ENCODE assay signal across 8 mouse cellular contexts in genomic region chr1:34460061-34460441, GRCm38 (mm10). TPM values are rescaled to one million over a fixed set of nuclear protein-coding genes. Genes with fewer than 3 reads are reported as not detected.
DNase-seq lines count a peak whose midpoint lies in the region; ATAC-seq and TF ChIP-seq lines count a peak whose summit lies in the region.

No protein-coding gene starts in this region.

- H3K4me3 ChIP-seq in forebrain, embryonic 15.5 days = peak overlapping the region; percentile 63
- H3K4me3 ChIP-seq in limb, embryonic 14.5 days (replicated peaks; ENCODE audit: low read length) = peak overlapping the region; percentile 54
- peak overlapping the region; percentile 57 for H3K4me3 ChIP-seq in midbrain, embryonic 15.5 days

- H3K27me3 ChIP-seq in forebrain, embryonic 15.5 days = peaks cover 33% of the 10 kb centered on the region
- H3K27me3 ChIP-seq in limb, embryonic 14.5 days (ENCODE audit: control insufficient read depth, insufficient read depth, low read length) = peaks cover 33% of the 10 kb centered on the region
- H3K27me3 ChIP-seq in midbrain, embryonic 15.5 days (replicated peaks) = peaks cover 32% of the 10 kb centered on the region

- H3K4me1 ChIP-seq in forebrain, embryonic 15.5 days = peaks cover 11% of the 10 kb centered on the region
- peaks cover 5% of the 10 kb centered on the region for H3K4me1 ChIP-seq in limb, embryonic 14.5 days (ENCODE audit: control insufficient read depth, insufficient read depth, low read length)
- peaks cover 10% of the 10 kb centered on the region for H3K4me1 ChIP-seq in midbrain, embryonic 15.5 days

- no peak overlapping the region for H3K27ac ChIP-seq in forebrain, embryonic 15.5 days (replicated peaks)
- H3K27ac ChIP-seq in limb, embryonic 14.5 days (replicated peaks; ENCODE audit: low read depth, low read length) = no peak overlapping the region
- no peak overlapping the region for H3K27ac ChIP-seq in midbrain, embryonic 15.5 days

- no peak for TF ChIP-seq POLR2A in limb, embryonic 14.5 days (IDR thresholded peaks at IDR 0.05; ENCODE audit: borderline replicate concordance, extremely low read depth, insufficient read depth, insufficient read length)

- no peaks in the 10 kb centered on the region for H3K36me3 ChIP-seq in forebrain, embryonic 15.5 days
- no peaks in the 10 kb centered on the region for H3K36me3 ChIP-seq in limb, embryonic 14.5 days (ENCODE audit: control insufficient read depth, insufficient read depth, low read length)
- H3K36me3 ChIP-seq in midbrain, embryonic 15.5 days (replicated peaks) = no peaks in the 10 kb centered on the region

- peak overlapping the region; percentile 44 for H3K9ac ChIP-seq in forebrain, embryonic 15.5 days (replicated peaks)
- H3K9ac ChIP-seq in limb, embryonic 14.5 days (ENCODE audit: low read depth, low read length, severe bottlenecking) = peak overlapping the region; percentile 43
- H3K9ac ChIP-seq in midbrain, embryonic 15.5 days = peak overlapping the region; percentile 51

- DNase-seq in embryo, embryonic 11 days = peak; percentile 13
- no peak for DNase-seq in embryo, embryonic 9.5 days (ENCODE audit: extremely low spot score)
- no peak for DNase-seq in limb, embryonic 14.5 days (ENCODE audit: low spot score)
- DNase-seq in gastrocnemius, adult 8-10 months (ENCODE audit: low spot score in 2 of 2) = no peak

- H3K9me3 ChIP-seq in forebrain, embryonic 15.5 days = no peaks in the 10 kb centered on the region
- H3K9me3 ChIP-seq in limb, embryonic 14.5 days (ENCODE audit: control insufficient read depth, low read length) = no peaks in the 10 kb centered on the region
- no peaks in the 10 kb centered on the region for H3K9me3 ChIP-seq in midbrain, embryonic 15.5 days

- H3K4me2 ChIP-seq in forebrain, embryonic 15.5 days (replicated peaks) = peak overlapping the region; percentile 94
- H3K4me2 ChIP-seq in limb, embryonic 14.5 days (replicated peaks; ENCODE audit: low read depth, low read length, severe bottlenecking) = peak overlapping the region; percentile 90
- peak overlapping the region; percentile 96 for H3K4me2 ChIP-seq in midbrain, embryonic 15.5 days

- WGBS in forebrain, embryonic 15.5 days = 1% methylated on average over 15 of the region's 15 CpGs
- 4% methylated on average over 15 of the region's 15 CpGs for WGBS in limb, embryonic 14.5 days
- 4% methylated on average over 15 of the region's 15 CpGs for WGBS in midbrain, embryonic 15.5 days

- ATAC-seq in CD4-positive, CD25-positive, alpha-beta regulatory T cell, adult 4 months = peak; percentile 36
- ATAC-seq in forebrain, embryonic 15.5 days (replicated peaks) = peak; percentile 51
- ATAC-seq in limb, embryonic 14.5 days (ENCODE audit: low FRiP score, low read depth) = no peak
- ATAC-seq in midbrain, embryonic 15.5 days (replicated peaks) = no peak; the same call in 1 of the 2 replicates
- ATAC-seq in monocyte, adult 5-6 weeks (replicated peaks; ENCODE audit: insufficient number of reproducible peaks, low FRiP score, low TSS enrichment, poor library complexity, severe bottlenecking) = no peak

RNA-seq across cellular contexts. Expression of gene Ptpn18, which starts 0.5 kb away (rescaled TPM):
- 100 to 1,000 TPM; 127 to 195 TPM for polyA plus RNA-seq in CD4-positive, CD25-positive, alpha-beta regulatory T cell, adult 4 months (2017; shearing (Covaris generic))
- polyA plus RNA-seq in forebrain, embryonic 15.5 days (2015; fragmentation: Nextera tagmentation; extraction: Ambion mirVana) = 3.9 and 8.0 TPM in 2 replicates
- polyA plus RNA-seq in limb, embryonic 14.5 days (2012; rRNA removed) = 28.6 and 35.4 TPM in 2 replicates
- polyA plus RNA-seq in limb, embryonic 14.5 days (2014; fragmentation: Nextera tagmentation; extraction: Ambion mirVana) = 20.6 and 21.7 TPM in 2 replicates
- polyA plus RNA-seq in midbrain, embryonic 15.5 days (2015; fragmentation: Nextera tagmentation; extraction: Ambion mirVana) = 4.8 and 7.1 TPM in 2 replicates
- total RNA-seq in gastrocnemius, adult 8-10 months (2022) = 1 to 10 TPM in 3 of 4 experiments, under 1 TPM in 1; 0.73 to 3.7 (median 1.8) TPM
- 254 to 418 TPM (median 327 TPM) in 3 replicates for total RNA-seq in monocyte, adult 5-6 weeks (2017)

RNA-seq across cellular contexts. Expression of gene Imp4, which starts 20.4 kb away (rescaled TPM):
- 100 to 1,000 TPM; 140 to 143 TPM for polyA plus RNA-seq in CD4-positive, CD25-positive, alpha-beta regulatory T cell, adult 4 months (2017; shearing (Covaris generic))
- 62.1 and 66.7 TPM in 2 replicates for polyA plus RNA-seq in forebrain, embryonic 15.5 days (2015; fragmentation: Nextera tagmentation; extraction: Ambion mirVana)
- polyA plus RNA-seq in limb, embryonic 14.5 days (2012; rRNA removed) = 39.9 and 44.1 TPM in 2 replicates
- 79.9 and 84.7 TPM in 2 replicates for polyA plus RNA-seq in limb, embryonic 14.5 days (2014; fragmentation: Nextera tagmentation; extraction: Ambion mirVana)
- polyA plus RNA-seq in midbrain, embryonic 15.5 days (2015; fragmentation: Nextera tagmentation; extraction: Ambion mirVana) = 54.3 and 54.7 TPM in 2 replicates
- total RNA-seq in gastrocnemius, adult 8-10 months (2022) = 10 to 100 TPM in 3 of 4 experiments, 1 to 10 TPM in 1; 9.4 to 13.2 (median 11.3) TPM
- 20.7 to 25.3 TPM (median 24.1 TPM) in 3 replicates for total RNA-seq in monocyte, adult 5-6 weeks (2017)

RNA-seq across cellular contexts. Expression of gene Ccdc115, which starts 20.6 kb away (rescaled TPM):
- polyA plus RNA-seq in CD4-positive, CD25-positive, alpha-beta regulatory T cell, adult 4 months (2017; shearing (Covaris generic)) = 10 to 100 TPM; 37.2 to 56.6 TPM
- 69.2 and 70.9 TPM in 2 replicates for polyA plus RNA-seq in forebrain, embryonic 15.5 days (2015; fragmentation: Nextera tagmentation; extraction: Ambion mirVana)
- polyA plus RNA-seq in limb, embryonic 14.5 days (2012; rRNA removed) = 49.0 and 51.2 TPM in 2 replicates
- 51.6 and 53.4 TPM in 2 replicates for polyA plus RNA-seq in limb, embryonic 14.5 days (2014; fragmentation: Nextera tagmentation; extraction: Ambion mirVana)
- polyA plus RNA-seq in midbrain, embryonic 15.5 days (2015; fragmentation: Nextera tagmentation; extraction: Ambion mirVana) = 70.6 and 71.2 TPM in 2 replicates
- total RNA-seq in gastrocnemius, adult 8-10 months (2022) = 10 to 100 TPM; 10.7 to 14.9 (median 13.7) TPM
- 37.3 to 46.3 TPM (median 43.2 TPM) in 3 replicates for total RNA-seq in monocyte, adult 5-6 weeks (2017)

RNA-seq across cellular contexts. Expression of gene Prss39, which starts 38.2 kb away (rescaled TPM):
- not detected for polyA plus RNA-seq in CD4-positive, CD25-positive, alpha-beta regulatory T cell, adult 4 months (2017; shearing (Covaris generic))
- polyA plus RNA-seq in forebrain, embryonic 15.5 days (2015; fragmentation: Nextera tagmentation; extraction: Ambion mirVana) = not detected in 2 replicates
- not detected in 2 replicates for polyA plus RNA-seq in limb, embryonic 14.5 days (2012; rRNA removed)
- polyA plus RNA-seq in limb, embryonic 14.5 days (2014; fragmentation: Nextera tagmentation; extraction: Ambion mirVana) = not detected in 2 replicates
- polyA plus RNA-seq in midbrain, embryonic 15.5 days (2015; fragmentation: Nextera tagmentation; extraction: Ambion mirVana) = not detected in 2 replicates
- total RNA-seq in gastrocnemius, adult 8-10 months (2022) = not detected
- not detected in 3 replicates for total RNA-seq in monocyte, adult 5-6 weeks (2017)

Comparison
In these comparisons a context has a peak if more than half of its experiments do, and no peak if none do; other contexts are left out.
1. ATAC-seq: peak in CD4-positive, CD25-positive, alpha-beta regulatory T cell, adult 4 months (single experiment) and forebrain, embryonic 15.5 days (single experiment); none in limb, embryonic 14.5 days (single experiment), midbrain, embryonic 15.5 days (single experiment) and monocyte, adult 5-6 weeks (single experiment).
2. Peak in every context shown above with its lines, with median percentiles within 50 percentile points of each other: H3K4me2 ChIP-seq, H3K4me3 ChIP-seq and H3K9ac ChIP-seq.